Mouse (Mus musculus) CH12.LX (cell line): ENCODE data around the gene Napb. TPM values are rescaled to one million over a fixed set of nuclear protein-coding genes. Genes with fewer than 3 reads are reported as not detected.

Experiments used
- DNase-seq: peaks from one replicate; pipeline ENCODE4 v3.0.0-alpha.2; 2013; ENCODE audit errors: extremely low read depth
- H3K27ac ChIP-seq: 2 replicates; pipeline ENCODE4 v1.5.1; 2012; ENCODE audit warnings: low read depth, mild to moderate bottlenecking, control low read depth, moderate library complexity; ENCODE audit not compliant: insufficient read depth
- H3K27me3 ChIP-seq: replicated peaks from 2 replicates; pipeline ENCODE3; 2012; ENCODE audit warnings: inconsistent platforms
- H3K36me3 ChIP-seq, 2 experiments: replicated peaks in 1 of 2; 2 replicates each; pipeline versions ENCODE3 to v1.6.1; 2012; ENCODE audit warnings: inconsistent platforms in 1 of 2, low read length in 1 of 2, mild to moderate bottlenecking in 1 of 2, mixed read lengths in 1 of 2, moderate library complexity in 1 of 2; ENCODE audit not compliant: control insufficient read depth in 1 of 2, insufficient read depth in 1 of 2
- H3K4me1 ChIP-seq, 2 experiments: 2 replicates each; pipeline ENCODE4 v1.6.1; 2012; ENCODE audit warnings: inconsistent platforms in 1 of 2, moderate library complexity in 1 of 2; ENCODE audit not compliant: insufficient read depth in 2 of 2, control insufficient read depth in 1 of 2
- H3K4me2 ChIP-seq: 2 replicates; pipeline ENCODE4 v1.6.1; 2012; ENCODE audit warnings: low read depth, mild to moderate bottlenecking, control low read depth; ENCODE audit not compliant: poor library complexity, insufficient read depth, severe bottlenecking
- H3K4me3 ChIP-seq, 3 experiments: fragments of 150-350 bp in 1 of 3; sonication (generic) in 1 of 3; replicated peaks in 1 of 3; 2 replicates each; pipeline versions ENCODE3 to v1.5.1; 2011 to 2012; ENCODE audit warnings: low read depth in 2 of 3, low read length in 2 of 3, mild to moderate bottlenecking in 2 of 3, moderate library complexity in 2 of 3, control low read depth in 1 of 3, improper control_type of control experiment in 1 of 3, inconsistent platforms in 1 of 3, mixed read lengths in 1 of 3; ENCODE audit not compliant: poor library complexity in 1 of 3
- H3K79me2 ChIP-seq: replicated peaks from 2 replicates; pipeline ENCODE4 v1.6.1; 2012; ENCODE audit warnings: mild to moderate bottlenecking, moderate library complexity; ENCODE audit not compliant: control insufficient read depth, poor library complexity, insufficient read depth, severe bottlenecking; ENCODE audit errors: extremely low read depth
- H3K9ac ChIP-seq: 2 replicates; pipeline ENCODE4 v1.6.1; 2012; ENCODE audit warnings: low read depth, mild to moderate bottlenecking, control low read depth, moderate library complexity; ENCODE audit not compliant: insufficient read depth
- H3K9me3 ChIP-seq: replicated peaks from 2 replicates; pipeline ENCODE3; 2012; ENCODE audit warnings: low read length, inconsistent platforms, mixed read lengths
- BHLHE40 ChIP-seq: IDR thresholded peaks from 2 replicates; pipeline ENCODE4 v1.6.1; 2011; ENCODE audit warnings: mild to moderate bottlenecking, low read depth, low read length, improper control_type of control experiment
- CHD1 ChIP-seq: IDR thresholded peaks from 2 replicates; pipeline ENCODE4 v1.6.1; 2012; ENCODE audit warnings: low read depth, low read length, improper control_type of control experiment, inconsistent platforms
- CHD2 ChIP-seq: IDR thresholded peaks from 2 replicates; pipeline ENCODE4 v1.6.1; 2011; ENCODE audit warnings: low read length, improper control_type of control experiment
- CTCF ChIP-seq, 2 experiments: IDR thresholded peaks in 1 of 2; conservative IDR thresholded peaks in 1 of 2; 2 replicates each; pipeline ENCODE4 v1.5.1; 2011 to 2012; ENCODE audit warnings: low read depth in 2 of 2, low read length in 2 of 2, improper control_type of control experiment in 1 of 2, inconsistent platforms in 1 of 2, mild to moderate bottlenecking in 1 of 2, moderate library complexity in 1 of 2
- ELF1 ChIP-seq: IDR thresholded peaks from 2 replicates; pipeline ENCODE4 v1.6.1; 2014; ENCODE audit warnings: low read depth, mild to moderate bottlenecking, inconsistent platforms, low read length, improper control_type of control experiment
- EP300 ChIP-seq: IDR thresholded peaks from 2 replicates; pipeline ENCODE4 v1.6.1; 2011; ENCODE audit warnings: low read length, improper control_type of control experiment
- IRF4 ChIP-seq: IDR thresholded peaks from 2 replicates; pipeline ENCODE4 v1.6.1; 2014; ENCODE audit warnings: low read depth, mild to moderate bottlenecking, inconsistent platforms, low read length, improper control_type of control experiment
- JUND ChIP-seq: conservative IDR thresholded peaks from 2 replicates; pipeline ENCODE4 v1.6.1; 2011; ENCODE audit warnings: low read depth, low read length, improper control_type of control experiment
- KAT2A ChIP-seq: IDR thresholded peaks from 2 replicates; pipeline ENCODE4 v1.6.1; 2012; ENCODE audit warnings: low read length, improper control_type of control experiment, inconsistent platforms; ENCODE audit not compliant: insufficient replicate concordance
- MAX ChIP-seq: IDR thresholded peaks from 2 replicates; pipeline ENCODE4 v1.6.1; 2011; ENCODE audit warnings: low read length, improper control_type of control experiment
- MEF2A ChIP-seq: IDR thresholded peaks from 2 replicates; pipeline ENCODE4 v1.6.1; 2014; ENCODE audit warnings: low read depth, mild to moderate bottlenecking, inconsistent platforms, low read length, improper control_type of control experiment, borderline replicate concordance
- MXI1 ChIP-seq: IDR thresholded peaks from 2 replicates; pipeline ENCODE4 v1.6.1; 2011; ENCODE audit warnings: mild to moderate bottlenecking, low read depth, low read length, improper control_type of control experiment
- NELFE ChIP-seq: IDR thresholded peaks from 2 replicates; pipeline ENCODE4 v1.6.1; 2011; ENCODE audit warnings: low read depth, low read length, improper control_type of control experiment
- POLR2A ChIP-seq: IDR thresholded peaks from 2 replicates; pipeline ENCODE4 v1.6.1; 2011; ENCODE audit warnings: low read depth, mild to moderate bottlenecking, improper control_type of control experiment, low read length
- RCOR1 ChIP-seq: conservative IDR thresholded peaks from 2 replicates; pipeline ENCODE4 v1.6.1; 2012; ENCODE audit warnings: low read depth, mild to moderate bottlenecking, inconsistent platforms, low read length, improper control_type of control experiment
- SIN3A ChIP-seq: IDR thresholded peaks from 2 replicates; pipeline ENCODE4 v1.6.1; 2012; ENCODE audit warnings: low read length, improper control_type of control experiment, inconsistent platforms
- SMC3 ChIP-seq: IDR thresholded peaks from 2 replicates; pipeline ENCODE4 v1.6.1; 2011; ENCODE audit warnings: low read depth, low read length, improper control_type of control experiment
- TBP ChIP-seq: conservative IDR thresholded peaks from 2 replicates; pipeline ENCODE4 v1.6.1; 2011; ENCODE audit warnings: low read depth, low read length, improper control_type of control experiment
- ZC3H11A ChIP-seq: IDR thresholded peaks from 2 replicates; pipeline ENCODE4 v1.6.1; 2012; ENCODE audit warnings: low read depth, mild to moderate bottlenecking, inconsistent platforms, low read length, improper control_type of control experiment
- ZKSCAN1 ChIP-seq: IDR thresholded peaks from 2 replicates; pipeline ENCODE4 v1.6.1; 2012; ENCODE audit warnings: low read depth, inconsistent platforms, low read length, improper control_type of control experiment, borderline replicate concordance
- ZMIZ1 ChIP-seq: IDR thresholded peaks from 2 replicates; pipeline ENCODE4 v1.6.1; 2012; ENCODE audit warnings: low read depth, mild to moderate bottlenecking, inconsistent platforms, low read length, improper control_type of control experiment
- ZNF384 ChIP-seq: IDR thresholded peaks from 2 replicates; pipeline ENCODE4 v1.6.1; 2012; ENCODE audit warnings: low read depth, low read length, improper control_type of control experiment, inconsistent platforms
- dilution Hi-C: fragments of 300-500 bp; cut with MboI; formaldehyde crosslinking; loops from 2 replicates; pipeline ENCODE4 v1.14.3; 2020; ENCODE audit warnings: low sequenced_read_pairs; ENCODE audit not compliant: extremely low pct_unique_long_range_greater_than_20kb, extremely low pct_ligation_motif_present
- in situ Hi-C: fragments of 300-500 bp; cut with MboI; formaldehyde crosslinking; loops from 3 replicates; pipeline ENCODE4 v1.14.3; 2019; ENCODE audit warnings: low sequenced_read_pairs, low pct_ligation_motif_present, low pct_unique_long_range_greater_than_20kb, mixed read lengths
- polyA plus RNA-seq: library from polyadenylated mRNA; unstranded; fragments of >175 nt; gene quantifications from 2 replicates; pipeline ENCODE4 v1.2.1, GENCODE M21; 2012; ENCODE audit warnings: low read depth; ENCODE audit not compliant: insufficient read length
- total RNA-seq, 2 experiments: library from RNA; depleted of rRNA; stranded (reverse); fragments of 300-350 nt in 1 of 2; fragments of >200 nt in 1 of 2; gene quantifications; 2 replicates each; pipeline ENCODE4 v1.2.3; 2012 to 2014

Gene Napb
- total and polyA plus RNA-seq, 3 experiments = 0.98 to 2.6 (median 1.6) TPM

GRCm38 (mm10) chr2:148683031-148683430 lies 49.2 kb downstream of the Napb start:
- H3K9me3 ChIP-seq = no peaks in the 10 kb centered on the region
- H3K4me3 ChIP-seq = no peak overlapping the region
- H3K27me3 ChIP-seq = no peaks in the 10 kb centered on the region
- no peak overlapping the region for H3K4me2 ChIP-seq
- TF ChIP-seq BHLHE40 = no peak
- TF ChIP-seq NELFE = no peak
- no peak for TF ChIP-seq KAT2A
- no peak for TF ChIP-seq SMC3
- no peak for TF ChIP-seq MAX
- no peak for TF ChIP-seq RCOR1
- no peak for TF ChIP-seq ELF1
- no peak for TF ChIP-seq ZC3H11A
- no peaks in the 10 kb centered on the region for H3K79me2 ChIP-seq
- dilution Hi-C loops (no loop called here), in situ Hi-C loops (no loop called here)
- H3K4me1 ChIP-seq = peaks cover 4 to 21% of the 10 kb centered on the region in 2 experiments; a peak in 3 of 4 replicates
- H3K36me3 ChIP-seq = peaks cover 20 to 44% of the 10 kb centered on the region in 2 experiments
- no peak overlapping the region for H3K9ac ChIP-seq
- no peak for DNase-seq
- no peak overlapping the region for H3K27ac ChIP-seq

- Histone ChIP-seq H3K36me3 (peaks cover 23 to 48% of the 10 kb centered on the region in 2 experiments), H3K4me1 (peaks cover 4 to 23% of the 10 kb centered on the region in 2 experiments; a peak in 3 of 4 replicates), H3K9me3 (no peaks in the 10 kb centered on the region), H3K79me2 (peaks cover 1% of the 10 kb centered on the region), H3K4me3 (peak overlapping the region; percentile 86 to 97 (median 91)), H3K4me2 (peak overlapping the region; percentile 83), H3K9ac (peak overlapping the region; percentile 64), H3K27me3 (no peaks in the 10 kb centered on the region), H3K27ac (no peak overlapping the region)
- peak; percentile 55 for DNase-seq
- dilution Hi-C loops (no loop called here), in situ Hi-C loops (no loop called here)
- TF ChIP-seq JUND = no peak
- TF ChIP-seq IRF4 = 0 out of 2 replicates have a peak, but pooled peaks have one; percentile 25
- no peak for TF ChIP-seq SIN3A
- TF ChIP-seq ZNF384 = no peak
- TF ChIP-seq POLR2A = no peak
- TF ChIP-seq CTCF (conservative IDR thresholded peaks at IDR 0.05 in 1 of 2, IDR thresholded peaks at IDR 0.05 in 1 of 2; ENCODE audit: low read depth in 2 of 2, low read length in 2 of 2) = peak in 1 of 2 experiments; percentile 38; a peak in 2 of 4 replicates
- TF ChIP-seq CHD1 = 0 out of 2 replicates have a peak, but pooled peaks have one; percentile 1
- peak; percentile 51; the same call in 1 of the 2 replicates for TF ChIP-seq MEF2A
- no peak for TF ChIP-seq ZKSCAN1
- no peak for TF ChIP-seq MXI1
- no peak for TF ChIP-seq TBP
- no peak for TF ChIP-seq ZMIZ1
- no peak for TF ChIP-seq CHD2
- no peak for TF ChIP-seq EP300
Observed at GRCm38 (mm10) chr2:148681461-148681891, 50.8 kb downstream of the Napb start.
